Mouse (Mus musculus): ENCODE data around the gene Prkar2b. TPM values are rescaled to one million over a fixed set of nuclear protein-coding genes. Genes with fewer than 3 reads are reported as not detected.

Prkar2b gene
- total and polyA plus RNA-seq, 2 experiments from 2014 or later, result 132 to 182 TPM

GRCm38 (mm10) chr12:32006391-32006929 lies 54.6 kb downstream of the Prkar2b start:
- ATAC-seq (ENCODE audit: low FRiP score) (no peak), DNase-seq (ENCODE audit: low spot score) (no peak)
- 85% methylated on average over 10 of the region's 10 CpGs for whole genome bisulfite sequencing
- Histone ChIP-seq H3K27me3 (ENCODE audit: insufficient read depth, low read length) (no peaks in the 10 kb centered on the region), H3K9me3 (ENCODE audit: low read length) (0 out of 2 replicates have a peak, but pooled peaks cover 4% of the 10 kb centered on the region), H3K27ac (ENCODE audit: low read depth, low read length) (no peak overlapping the region), H3K36me3 (ENCODE audit: insufficient read depth, low read length) (0 out of 2 replicates have a peak, but pooled peaks cover 2% of the 10 kb centered on the region), H3K4me3 (ENCODE audit: low read depth, low read length) (no peak overlapping the region), H3K9ac (replicated peaks; ENCODE audit: low read length, poor library complexity, severe bottlenecking) (no peak overlapping the region), H3K4me2 (ENCODE audit: low read depth, low read length, poor library complexity, severe bottlenecking) (no peak overlapping the region), H3K4me1 (ENCODE audit: insufficient read depth, low read length) (no peaks in the 10 kb centered on the region)
- TF ChIP-seq CTCF (IDR thresholded peaks at IDR 0.05), result no peak

- no peaks in the 10 kb centered on the region for H3K27me3 ChIP-seq (ENCODE audit: insufficient read depth, low read length)
- ATAC-seq (ENCODE audit: low FRiP score) (no peak), DNase-seq (ENCODE audit: low spot score) (no peak)
- H3K27ac ChIP-seq (ENCODE audit: low read depth, low read length), result no peak overlapping the region
- H3K9ac ChIP-seq (replicated peaks; ENCODE audit: low read length, poor library complexity, severe bottlenecking), result no peak overlapping the region
- no peaks in the 10 kb centered on the region for H3K4me1 ChIP-seq (ENCODE audit: insufficient read depth, low read length)
- WGBS, result 88% methylated on average over 7 of the region's 7 CpGs
- no peak overlapping the region for H3K4me3 ChIP-seq (ENCODE audit: low read depth, low read length)
- H3K4me2 ChIP-seq (ENCODE audit: low read depth, low read length, poor library complexity, severe bottlenecking), result no peak overlapping the region
- 0 out of 2 replicates have a peak, but pooled peaks cover 2% of the 10 kb centered on the region for H3K36me3 ChIP-seq (ENCODE audit: insufficient read depth, low read length)
- no peak for TF ChIP-seq CTCF (IDR thresholded peaks at IDR 0.05)
- H3K9me3 ChIP-seq (ENCODE audit: low read length), result no peaks in the 10 kb centered on the region
Measured at GRCm38 (mm10) chr12:32000464-32000863, 60.6 kb downstream of the Prkar2b start.

GRCm38 (mm10) chr12:31998706-31999105 lies 62.4 kb downstream of the Prkar2b start:
- TF ChIP-seq CTCF (IDR thresholded peaks at IDR 0.05), result no peak
- Histone ChIP-seq H3K9me3 (ENCODE audit: low read length) (no peaks in the 10 kb centered on the region), H3K36me3 (ENCODE audit: insufficient read depth, low read length) (0 out of 2 replicates have a peak, but pooled peaks cover 2% of the 10 kb centered on the region), H3K27ac (ENCODE audit: low read depth, low read length) (no peak overlapping the region), H3K27me3 (ENCODE audit: insufficient read depth, low read length) (no peaks in the 10 kb centered on the region), H3K4me3 (ENCODE audit: low read depth, low read length) (no peak overlapping the region), H3K4me1 (ENCODE audit: insufficient read depth, low read length) (no peaks in the 10 kb centered on the region), H3K4me2 (ENCODE audit: low read depth, low read length, poor library complexity, severe bottlenecking) (no peak overlapping the region), H3K9ac (replicated peaks; ENCODE audit: low read length, poor library complexity, severe bottlenecking) (no peak overlapping the region)
- DNase-seq (ENCODE audit: low spot score) (no peak), ATAC-seq (ENCODE audit: low FRiP score) (no peak)
- WGBS, result 79% methylated on average over 5 of the region's 5 CpGs

GRCm38 (mm10) chr12:31997328-31997878 lies 63.7 kb downstream of the Prkar2b start:
- Histone ChIP-seq H3K27ac (ENCODE audit: low read depth, low read length) (no peak overlapping the region), H3K4me1 (ENCODE audit: insufficient read depth, low read length) (no peaks in the 10 kb centered on the region), H3K4me3 (ENCODE audit: low read depth, low read length) (no peak overlapping the region), H3K9me3 (ENCODE audit: low read length) (no peaks in the 10 kb centered on the region), H3K27me3 (ENCODE audit: insufficient read depth, low read length) (no peaks in the 10 kb centered on the region), H3K36me3 (ENCODE audit: insufficient read depth, low read length) (0 out of 2 replicates have a peak, but pooled peaks cover 2% of the 10 kb centered on the region), H3K9ac (replicated peaks; ENCODE audit: low read length, poor library complexity, severe bottlenecking) (no peak overlapping the region), H3K4me2 (ENCODE audit: low read depth, low read length, poor library complexity, severe bottlenecking) (no peak overlapping the region)
- WGBS, result 73% methylated on average over 3 of the region's 3 CpGs
- no peak for ATAC-seq (ENCODE audit: low FRiP score)
- TF ChIP-seq CTCF (IDR thresholded peaks at IDR 0.05), result no peak
- DNase-seq (ENCODE audit: low spot score), result no peak

- no peak for TF ChIP-seq CTCF (IDR thresholded peaks at IDR 0.05)
- Histone ChIP-seq H3K4me2 (ENCODE audit: low read depth, low read length, poor library complexity, severe bottlenecking) (no peak overlapping the region), H3K9ac (replicated peaks; ENCODE audit: low read length, poor library complexity, severe bottlenecking) (no peak overlapping the region), H3K4me3 (ENCODE audit: low read depth, low read length) (no peak overlapping the region), H3K4me1 (ENCODE audit: insufficient read depth, low read length) (no peaks in the 10 kb centered on the region), H3K27me3 (ENCODE audit: insufficient read depth, low read length) (no peaks in the 10 kb centered on the region), H3K9me3 (ENCODE audit: low read length) (no peaks in the 10 kb centered on the region), H3K27ac (ENCODE audit: low read depth, low read length) (no peak overlapping the region), H3K36me3 (ENCODE audit: insufficient read depth, low read length) (0 out of 2 replicates have a peak, but pooled peaks cover 2% of the 10 kb centered on the region)
- no peak for DNase-seq (ENCODE audit: low spot score)
- WGBS, result 71% methylated on average over 5 of the region's 5 CpGs
- ATAC-seq (ENCODE audit: low FRiP score), result no peak
Measured at GRCm38 (mm10) chr12:31996877-31997276, 64.2 kb downstream of the Prkar2b start.

- no peaks in the 10 kb centered on the region for H3K9me3 ChIP-seq (ENCODE audit: low read length)
- 95% methylated on average over 4 of the region's 4 CpGs for WGBS
- no peak for TF ChIP-seq CTCF (IDR thresholded peaks at IDR 0.05)
- no peaks in the 10 kb centered on the region for H3K27me3 ChIP-seq (ENCODE audit: insufficient read depth, low read length)
- no peak overlapping the region for H3K27ac ChIP-seq (ENCODE audit: low read depth, low read length)
- H3K36me3 ChIP-seq (ENCODE audit: insufficient read depth, low read length), result peaks cover 3% of the 10 kb centered on the region; the same call in 1 of the 2 replicates
- H3K9ac ChIP-seq (replicated peaks; ENCODE audit: low read length, poor library complexity, severe bottlenecking), result no peak overlapping the region
- no peak overlapping the region for H3K4me3 ChIP-seq (ENCODE audit: low read depth, low read length)
- DNase-seq (ENCODE audit: low spot score), result no peak
- H3K4me2 ChIP-seq (ENCODE audit: low read depth, low read length, poor library complexity, severe bottlenecking), result no peak overlapping the region
- H3K4me1 ChIP-seq (ENCODE audit: insufficient read depth, low read length), result no peaks in the 10 kb centered on the region
- ATAC-seq (ENCODE audit: low FRiP score), result no peak
Measured at GRCm38 (mm10) chr12:31990575-31990974, 70.5 kb downstream of the Prkar2b start.

All from midbrain, postnatal 0 days (tissue).